Mouse (Mus musculus): ENCODE measurements around the gene Fars2.

The Fars2 gene

DNA sequence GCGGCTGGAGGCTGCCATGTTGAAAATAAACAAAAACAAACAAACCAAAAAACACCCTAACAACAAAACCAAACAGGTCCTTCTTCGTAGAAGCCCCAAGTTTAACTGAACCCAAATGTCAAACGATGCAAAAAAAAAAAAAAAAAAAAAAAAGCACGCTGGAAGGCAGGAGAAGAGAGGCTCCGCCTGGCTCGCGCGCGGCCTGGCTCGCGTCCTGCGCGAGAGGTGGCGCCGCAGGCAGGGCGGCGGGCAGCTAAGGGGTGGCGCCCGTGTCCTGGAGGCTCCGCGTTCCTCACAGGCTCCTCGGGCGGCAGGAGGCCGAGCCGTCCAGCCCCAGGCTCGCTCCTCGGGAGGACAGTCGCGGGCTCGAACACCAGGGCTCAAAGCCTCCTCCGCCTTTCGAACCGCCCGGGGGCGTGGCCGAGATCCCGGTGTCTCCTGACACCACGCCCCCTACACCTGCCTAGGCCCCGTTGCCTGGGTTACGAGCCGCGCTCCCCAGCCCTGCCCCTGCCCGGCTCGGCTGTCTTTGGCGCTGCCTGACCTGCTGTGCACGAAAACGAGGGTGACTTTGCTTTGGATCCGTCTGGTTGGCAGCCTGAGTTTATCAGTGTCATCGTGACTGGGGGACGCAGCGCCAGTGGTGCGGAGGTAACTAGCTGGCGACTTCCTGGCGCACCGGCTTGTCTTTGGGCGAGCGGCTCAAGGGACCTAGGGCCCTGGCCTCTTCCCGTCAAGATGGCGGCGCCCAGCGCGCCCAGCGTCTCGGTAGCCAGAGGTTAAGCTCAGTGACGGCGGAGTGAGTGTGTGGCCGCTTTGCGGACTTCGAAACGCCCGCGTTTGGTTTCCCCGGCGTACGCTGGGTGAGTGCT is at the start of gene Fars2, which contains the start of gene Lyrm4:
Gene Fars2, plus strand, starts transcription at position 270 of the 872 bp plus-strand sequence.
Gene Lyrm4, minus strand, starts transcription at position 384 of the 872 bp plus-strand sequence.
- peak; percentile 22; the same call in 1 of the 2 replicates for TF ChIP-seq GATA4 (IDR thresholded peaks at IDR 0.05; ENCODE audit: insufficient replicate concordance, low read length)

DNA sequence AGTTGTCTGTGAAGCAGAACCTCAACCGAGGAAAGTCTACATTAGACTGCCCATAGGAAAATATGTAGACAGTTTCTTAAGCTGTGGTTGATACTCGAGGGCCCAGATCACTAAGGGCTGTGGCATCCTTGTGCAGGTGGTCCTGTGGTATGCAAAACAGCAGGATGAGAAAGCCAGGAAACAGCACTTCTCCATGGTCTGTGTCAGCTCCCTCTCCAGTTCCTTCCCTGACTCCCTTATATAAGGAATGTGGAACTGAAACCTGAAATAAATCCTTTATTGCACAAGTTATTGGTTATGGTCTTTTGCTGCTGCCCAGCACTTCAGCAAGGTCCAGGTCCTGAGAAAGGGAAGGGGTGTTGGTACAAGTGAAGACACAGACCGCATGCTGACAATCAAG is 42.7 kb upstream of the Fars2 start:
- TF ChIP-seq GATA4 (IDR thresholded peaks at IDR 0.05; ENCODE audit: insufficient replicate concordance, low read length): no peak

DNA sequence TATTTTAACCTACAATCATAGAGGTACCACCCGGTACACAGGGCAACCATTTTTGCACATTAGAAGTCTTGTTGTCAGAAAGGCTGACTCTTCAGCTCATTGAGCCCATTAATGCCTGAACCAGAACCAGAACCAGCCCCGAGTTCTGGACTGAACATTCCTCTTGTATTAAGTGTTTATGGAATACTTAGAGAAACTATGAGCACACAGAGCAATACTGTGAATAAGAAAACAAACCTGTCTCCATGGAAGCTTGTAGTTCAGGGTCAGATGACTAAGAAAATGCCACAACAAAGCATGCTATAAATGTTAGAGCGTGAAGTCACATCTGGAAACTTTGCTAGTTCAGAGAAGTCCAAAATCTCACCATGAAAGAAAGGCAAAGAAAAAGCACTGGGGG is 35.6 kb upstream of the Fars2 start:
- TF ChIP-seq GATA4 (IDR thresholded peaks at IDR 0.05; ENCODE audit: insufficient replicate concordance, low read length): no peak

DNA sequence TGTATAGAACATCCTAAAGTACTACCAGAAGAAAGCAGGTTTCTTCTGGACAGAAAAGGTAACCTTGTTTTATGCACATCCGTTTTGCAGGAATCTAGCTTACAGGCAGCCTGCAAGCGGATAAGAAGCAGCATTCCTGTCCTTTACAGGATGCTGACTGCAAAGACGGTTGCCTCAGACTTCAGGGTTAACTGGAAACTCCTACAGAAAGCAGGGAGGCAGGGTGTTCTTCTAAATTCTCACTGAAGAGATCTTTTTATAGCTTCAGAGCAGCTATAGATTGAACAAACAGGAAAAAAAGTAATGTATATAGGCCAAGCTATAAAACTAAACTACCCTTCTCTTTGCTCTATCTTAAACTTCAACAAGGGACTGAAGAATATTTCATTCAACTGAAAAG is 32.5 kb upstream of the Fars2 start:
- TF ChIP-seq GATA4 (IDR thresholded peaks at IDR 0.05; ENCODE audit: insufficient replicate concordance, low read length): no peak

DNA sequence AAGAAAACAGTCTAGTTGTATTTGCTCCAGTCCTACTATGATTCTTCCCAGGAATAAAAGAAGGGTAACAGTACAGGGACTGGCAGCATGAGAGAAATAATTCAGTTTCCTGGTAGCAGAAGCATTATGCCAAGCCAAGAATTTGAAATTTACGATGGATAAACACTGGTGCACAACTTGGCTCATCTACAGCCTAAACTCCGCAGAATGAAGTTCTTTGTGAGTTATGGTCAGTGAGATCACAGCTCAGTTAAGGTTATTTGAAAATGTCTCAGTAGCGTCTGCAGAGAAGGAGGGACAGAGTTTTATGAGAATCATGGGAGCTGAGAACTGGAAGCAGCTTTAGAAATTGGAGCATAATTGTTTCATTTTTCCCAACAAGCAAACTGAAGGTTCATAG is 31.2 kb upstream of the Fars2 start:
- TF ChIP-seq GATA4 (IDR thresholded peaks at IDR 0.05; ENCODE audit: insufficient replicate concordance, low read length): no peak

DNA sequence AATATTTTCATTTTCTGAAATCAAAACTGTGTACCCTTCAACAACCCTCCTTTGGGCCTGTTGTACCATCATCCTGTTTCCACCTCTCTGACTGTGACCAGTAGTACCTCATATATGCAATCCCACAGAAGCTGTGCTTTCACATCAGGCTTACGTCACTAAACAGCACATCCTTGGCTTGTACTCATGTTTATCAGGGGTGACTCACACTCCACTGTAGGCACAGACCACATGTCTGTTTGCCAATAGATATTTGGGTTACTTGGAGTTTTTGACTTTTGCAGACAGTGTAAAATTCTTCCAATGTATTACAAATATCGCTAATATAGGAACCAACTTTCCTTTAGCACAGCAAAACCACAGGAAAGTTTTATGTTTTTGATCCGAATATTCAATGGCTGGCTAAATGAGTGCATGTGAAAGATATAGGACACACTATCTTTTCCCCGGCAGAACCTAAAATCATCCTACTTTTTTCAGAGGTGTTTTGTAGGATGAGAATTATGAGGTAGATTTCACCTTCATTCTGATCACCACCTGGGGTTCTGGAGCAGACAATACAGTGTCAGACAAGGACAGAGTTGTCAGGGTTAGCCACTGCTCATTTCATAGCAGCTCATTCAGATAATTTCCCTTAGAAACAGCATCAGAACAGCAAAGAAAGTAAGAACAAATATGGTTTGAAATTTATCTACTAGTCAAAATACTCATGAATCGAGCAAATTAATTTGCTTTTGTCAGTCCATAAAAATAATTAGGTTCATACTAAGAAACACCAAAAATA is 30.4 kb upstream of the Fars2 start:
- no peak for TF ChIP-seq GATA4 (IDR thresholded peaks at IDR 0.05; ENCODE audit: insufficient replicate concordance, low read length)

DNA sequence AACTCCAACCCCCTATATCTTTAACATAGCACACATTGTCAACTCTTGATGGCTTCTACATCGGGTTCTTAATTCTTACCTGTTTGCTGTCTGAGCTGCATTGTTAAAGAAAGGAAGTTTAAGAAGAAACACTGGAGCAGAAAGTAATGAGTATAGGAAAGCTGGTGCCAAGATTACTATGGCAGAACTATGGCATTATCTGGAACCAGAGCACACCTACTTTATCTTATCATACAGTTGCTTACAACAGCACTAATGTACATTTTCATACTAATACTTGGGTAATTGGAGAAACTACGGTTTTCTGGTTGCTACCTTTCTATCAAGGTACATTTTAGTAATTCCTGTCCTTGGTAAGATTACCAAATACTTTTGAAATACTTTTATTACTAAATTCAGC is 29.8 kb upstream of the Fars2 start:
- no peak for TF ChIP-seq GATA4 (IDR thresholded peaks at IDR 0.05; ENCODE audit: insufficient replicate concordance, low read length)

DNA sequence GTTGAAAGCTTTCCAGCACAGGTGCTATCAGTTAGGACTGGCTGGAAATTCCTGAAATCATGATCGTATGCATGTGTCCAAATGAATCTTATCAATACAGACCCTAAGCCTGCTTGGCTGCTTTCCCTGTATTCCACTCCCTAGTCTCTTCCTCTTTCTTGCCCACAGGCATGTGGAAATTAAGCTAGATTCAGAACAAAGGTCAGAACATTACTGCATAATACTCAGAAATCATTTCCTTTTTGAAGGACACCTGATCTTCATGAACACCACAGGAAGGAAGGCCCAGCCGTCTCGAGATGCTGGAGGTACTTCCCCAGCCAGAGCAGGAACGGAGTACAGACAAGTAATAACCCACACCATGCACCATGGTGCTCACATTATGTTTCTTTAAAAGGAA is 29.0 kb upstream of the Fars2 start:
- TF ChIP-seq GATA4 (IDR thresholded peaks at IDR 0.05; ENCODE audit: insufficient replicate concordance, low read length): no peak

DNA sequence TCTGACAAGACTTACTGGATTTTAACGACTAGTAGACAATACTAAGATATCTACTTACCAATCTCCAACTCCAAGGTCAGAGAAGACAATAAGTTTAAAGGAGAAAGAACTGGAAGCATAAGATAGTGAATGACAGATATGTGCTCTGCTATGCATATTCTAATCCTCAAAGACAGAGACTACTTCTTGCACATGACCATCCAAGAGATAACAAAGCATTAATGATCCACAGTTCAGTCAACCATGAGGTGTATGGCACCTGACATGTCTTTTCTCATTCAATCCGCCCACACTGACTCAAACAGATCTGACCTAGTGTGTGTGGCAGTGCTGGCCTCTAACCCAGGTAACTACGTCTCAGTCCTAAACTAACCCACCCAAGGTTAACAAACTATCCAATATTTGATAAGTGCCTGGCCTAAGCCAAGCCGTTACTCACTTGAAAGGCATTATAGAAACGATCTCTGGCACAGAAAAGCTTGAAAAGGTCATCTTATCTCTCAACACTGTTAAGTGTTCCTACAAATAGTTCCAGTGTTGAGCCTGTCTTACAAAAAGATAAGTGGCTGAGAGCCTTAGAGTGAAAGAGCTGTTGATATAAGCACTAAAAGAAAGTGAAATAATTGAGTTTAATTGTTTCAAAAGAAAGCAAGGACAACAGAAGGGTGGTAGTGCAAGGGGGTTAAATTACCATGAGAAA is 20.4 kb upstream of the Fars2 start:
- TF ChIP-seq GATA4 (IDR thresholded peaks at IDR 0.05; ENCODE audit: insufficient replicate concordance, low read length): no peak

DNA sequence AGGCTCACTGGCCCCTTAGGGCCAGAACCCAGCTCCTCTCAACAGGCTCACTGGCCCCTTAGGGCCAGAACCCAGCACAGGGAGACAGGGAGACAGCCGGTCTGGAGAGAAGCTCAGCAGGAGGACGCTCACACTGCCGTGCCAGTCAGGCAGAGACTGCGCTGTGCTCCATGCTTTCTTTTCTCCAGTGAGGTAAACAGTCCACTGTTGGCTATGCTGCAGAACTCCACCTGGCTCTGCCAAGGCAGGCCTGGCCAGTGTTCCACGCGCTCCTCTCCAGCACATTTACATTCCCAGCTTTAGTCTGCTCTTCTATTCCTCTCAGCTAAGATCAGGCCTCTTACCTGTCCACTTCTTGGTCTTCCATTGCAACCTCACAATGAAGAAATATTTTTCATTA is 11.6 kb upstream of the Fars2 start:
- TF ChIP-seq GATA4 (IDR thresholded peaks at IDR 0.05; ENCODE audit: insufficient replicate concordance, low read length): no peak

DNA sequence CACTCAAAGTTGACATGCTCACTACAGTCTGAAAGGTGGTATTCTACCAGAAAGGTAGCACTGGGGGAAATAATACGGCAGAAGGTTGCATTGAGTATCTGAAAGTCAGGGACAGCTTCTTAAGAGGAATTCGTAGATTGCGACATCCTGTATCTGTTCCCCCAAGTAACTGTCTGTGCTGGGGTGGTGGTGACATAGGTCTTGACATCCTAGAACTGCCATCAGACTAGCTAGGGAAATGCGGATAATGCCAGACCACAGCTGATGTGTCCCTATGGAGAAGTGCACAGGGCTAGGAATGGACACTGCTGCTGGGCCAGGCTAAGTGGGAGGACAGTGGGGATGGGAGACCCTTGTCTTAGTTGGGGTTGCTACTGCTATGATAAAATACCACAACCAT is 8.7 kb upstream of the Fars2 start:
- no peak for TF ChIP-seq GATA4 (IDR thresholded peaks at IDR 0.05; ENCODE audit: insufficient replicate concordance, low read length)

DNA sequence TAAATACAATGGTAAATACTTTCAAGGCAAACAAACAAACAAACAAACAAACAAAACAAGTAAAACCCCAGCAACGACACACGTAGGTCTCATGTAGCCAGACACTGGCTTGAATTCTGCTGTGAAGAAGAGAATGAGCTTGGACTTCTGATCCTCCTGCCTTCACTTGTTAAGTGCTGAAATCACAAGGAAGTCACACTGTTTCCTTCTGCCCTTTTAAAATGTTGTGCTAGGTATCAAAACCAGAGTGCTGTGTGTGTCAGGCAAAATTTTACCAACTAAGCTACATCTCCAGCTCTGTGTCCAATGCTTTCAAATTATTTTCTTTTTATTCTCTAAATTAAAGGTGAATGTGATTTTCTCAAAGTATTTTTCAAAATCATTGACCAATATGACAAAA is 5.9 kb upstream of the Fars2 start:
- no peak for TF ChIP-seq GATA4 (IDR thresholded peaks at IDR 0.05; ENCODE audit: insufficient replicate concordance, low read length)

DNA sequence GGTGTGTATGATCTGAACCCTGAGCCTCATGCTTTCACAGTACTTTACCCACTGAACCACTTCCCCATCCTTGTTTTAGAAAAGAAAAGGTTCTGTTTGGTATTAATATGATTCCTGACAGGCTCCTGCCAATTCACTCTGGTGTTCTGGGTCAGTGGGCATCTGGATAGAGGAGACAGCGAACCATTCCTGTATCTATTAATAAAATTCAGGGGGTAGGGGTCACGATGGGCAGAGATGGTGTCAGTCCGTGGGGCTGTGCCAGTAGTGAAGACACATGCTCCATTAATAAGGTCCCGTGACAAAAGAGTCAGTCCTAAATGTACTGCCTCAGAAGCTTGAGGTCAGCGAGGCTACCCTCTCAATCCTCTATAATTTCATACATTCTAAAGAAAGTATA is 4.0 kb upstream of the Fars2 start:
- TF ChIP-seq GATA4 (IDR thresholded peaks at IDR 0.05; ENCODE audit: insufficient replicate concordance, low read length): no peak

DNA sequence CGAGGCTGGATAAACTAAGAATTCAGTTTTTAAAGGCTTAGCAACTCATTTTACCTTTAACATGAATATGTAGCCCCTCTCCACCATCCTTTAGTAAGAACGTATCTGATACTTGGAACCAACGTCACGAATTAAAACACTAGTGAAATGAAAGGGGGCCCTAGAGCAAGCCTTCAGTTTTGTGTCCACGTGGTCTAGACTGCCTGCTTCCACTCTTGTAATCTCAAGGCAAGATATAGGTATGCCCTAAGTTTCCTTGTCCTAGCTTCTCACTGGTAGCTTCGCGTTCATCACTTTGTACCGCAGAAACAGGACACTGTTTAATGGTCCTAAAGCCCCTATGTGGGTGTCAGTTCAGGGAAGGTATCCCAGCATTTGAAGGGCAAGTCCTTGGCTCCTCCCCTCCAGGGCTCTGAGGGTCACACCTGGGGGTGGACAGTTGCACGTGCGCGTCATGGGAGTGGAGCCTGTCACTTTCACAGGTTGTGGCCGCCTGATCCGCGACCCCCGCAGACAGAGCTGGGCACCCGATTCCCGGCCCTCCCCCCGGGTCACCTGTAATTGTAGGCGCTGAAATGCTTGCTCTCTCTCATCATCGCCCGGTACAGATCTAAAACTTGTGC is 581 bp upstream of the Fars2 start:
- no peak for TF ChIP-seq GATA4 (IDR thresholded peaks at IDR 0.05; ENCODE audit: insufficient replicate concordance, low read length)

DNA sequence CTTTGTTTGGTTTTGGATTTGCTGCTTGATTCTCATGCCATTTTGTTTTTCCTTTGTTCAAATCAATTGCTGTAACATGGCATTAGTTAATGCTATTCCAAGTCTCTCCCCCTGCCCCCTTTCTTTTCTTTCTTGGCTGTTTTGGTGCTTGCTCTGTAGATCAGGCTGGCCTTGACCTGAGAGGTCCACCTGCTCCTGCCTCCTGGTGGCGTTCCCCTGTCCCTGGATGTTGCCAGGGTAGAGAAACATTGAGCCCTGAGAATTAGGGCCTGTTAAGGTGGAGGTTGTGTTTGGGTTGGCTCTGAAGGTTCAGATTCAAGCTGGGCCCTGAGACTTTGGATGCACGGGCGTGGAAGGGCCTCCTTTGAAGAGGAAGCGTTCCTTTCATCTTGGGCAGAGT is 2.5 kb downstream of the Fars2 start:
- no peak for TF ChIP-seq GATA4 (IDR thresholded peaks at IDR 0.05; ENCODE audit: insufficient replicate concordance, low read length)

Data from liver, adult (tissue).